Mouse (Mus musculus): Measurements from ENCODE around the gene Zscan20.

- TF ChIP-seq POLR2A (IDR thresholded peaks at IDR 0.05; ENCODE audit: insufficient read length, low read depth) (no peak), MYOG (IDR thresholded peaks at IDR 0.05; ENCODE audit: control insufficient read depth in 1 of 3, insufficient read depth in 1 of 3, insufficient read length in 2 of 3, low read depth in 2 of 3) (no peak)
These were observed 7.6 kb upstream of the Zscan20 start for GRCm38 (mm10) chr4:128617363-128618120.
